Mouse (Mus musculus): ENCODE measurements around the gene Dync1li2. TPM values are rescaled to one million over a fixed set of nuclear protein-coding genes. Genes with fewer than 3 reads are reported as not detected.

The Dync1li2 gene
- polyA plus RNA-seq, 2 experiments: 8.2 to 9.4 TPM

DNA sequence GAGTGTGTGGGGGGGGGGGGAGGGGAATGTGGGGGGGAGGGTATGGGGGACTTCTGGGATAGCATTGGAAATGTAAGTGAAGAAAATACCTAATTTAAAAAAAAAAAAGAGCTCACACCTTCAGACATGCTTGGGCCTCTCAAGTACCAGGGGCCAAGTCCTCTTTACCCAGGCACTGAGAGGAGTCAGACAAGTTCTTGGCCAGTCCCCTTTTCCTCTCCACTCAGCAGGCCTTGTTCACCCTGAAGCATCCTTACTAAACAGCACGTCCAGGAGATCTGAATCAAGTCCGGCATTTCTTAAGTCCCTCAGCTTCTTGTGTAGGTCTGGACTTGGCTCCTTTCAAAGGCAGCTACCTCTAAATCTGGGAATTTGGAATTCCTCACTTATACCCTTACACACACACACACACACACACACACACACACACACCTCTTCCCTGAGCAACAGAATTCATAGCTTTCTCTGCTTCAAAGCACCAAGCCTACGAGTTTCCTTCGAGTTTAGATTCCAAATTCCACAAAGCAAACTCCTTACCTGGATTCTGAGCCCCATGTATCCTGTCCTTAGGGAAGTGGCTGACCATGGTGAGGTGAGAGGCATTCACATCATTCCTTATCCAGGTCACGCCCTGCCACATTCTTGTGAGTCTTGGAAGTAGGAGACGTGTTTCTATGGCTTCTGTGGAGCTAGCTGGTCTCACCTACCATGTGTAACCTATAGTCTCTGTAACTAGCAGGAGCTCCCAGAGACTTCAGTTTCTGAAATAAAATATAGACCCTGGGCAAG, 36.3 kb downstream of the Dync1li2 start:
- Histone ChIP-seq H3K27me3 (ENCODE audit: control insufficient read depth, insufficient read depth, low read length) (no peaks in the 10 kb centered on the region), H3K36me3 (replicated peaks; ENCODE audit: control insufficient read depth, insufficient read depth, low read depth) (no peaks in the 10 kb centered on the region), H3K4me1 (replicated peaks; ENCODE audit: control insufficient read depth in 2 of 2, insufficient read depth in 2 of 2, low read length in 1 of 2) (no peaks in the 10 kb centered on the region), H3K4me2 (ENCODE audit: low read depth) (no peak overlapping the region), H3K9me3 (ENCODE audit: control insufficient read depth, low read length) (no peaks in the 10 kb centered on the region), H3K27ac (no peak overlapping the region), H3K9ac (replicated peaks) (no peak overlapping the region), H3K4me3 (ENCODE audit: insufficient read depth in 1 of 2, low read depth in 2 of 2, low read length in 2 of 2) (no peak overlapping the region)
- DNase-seq (ENCODE audit: low read depth in 3 of 3, low spot score in 3 of 3) (no peak), ATAC-seq (ENCODE audit: insufficient read depth) (no peak)
- 64% methylated on average over 6 of the region's 6 CpGs for WGBS (ENCODE audit: insufficient replicate concordance)
- TF ChIP-seq EP300 (IDR thresholded peaks at IDR 0.05; ENCODE audit: low read depth) (no peak), CTCF (IDR thresholded peaks at IDR 0.05; ENCODE audit: low read depth) (no peak)

DNA sequence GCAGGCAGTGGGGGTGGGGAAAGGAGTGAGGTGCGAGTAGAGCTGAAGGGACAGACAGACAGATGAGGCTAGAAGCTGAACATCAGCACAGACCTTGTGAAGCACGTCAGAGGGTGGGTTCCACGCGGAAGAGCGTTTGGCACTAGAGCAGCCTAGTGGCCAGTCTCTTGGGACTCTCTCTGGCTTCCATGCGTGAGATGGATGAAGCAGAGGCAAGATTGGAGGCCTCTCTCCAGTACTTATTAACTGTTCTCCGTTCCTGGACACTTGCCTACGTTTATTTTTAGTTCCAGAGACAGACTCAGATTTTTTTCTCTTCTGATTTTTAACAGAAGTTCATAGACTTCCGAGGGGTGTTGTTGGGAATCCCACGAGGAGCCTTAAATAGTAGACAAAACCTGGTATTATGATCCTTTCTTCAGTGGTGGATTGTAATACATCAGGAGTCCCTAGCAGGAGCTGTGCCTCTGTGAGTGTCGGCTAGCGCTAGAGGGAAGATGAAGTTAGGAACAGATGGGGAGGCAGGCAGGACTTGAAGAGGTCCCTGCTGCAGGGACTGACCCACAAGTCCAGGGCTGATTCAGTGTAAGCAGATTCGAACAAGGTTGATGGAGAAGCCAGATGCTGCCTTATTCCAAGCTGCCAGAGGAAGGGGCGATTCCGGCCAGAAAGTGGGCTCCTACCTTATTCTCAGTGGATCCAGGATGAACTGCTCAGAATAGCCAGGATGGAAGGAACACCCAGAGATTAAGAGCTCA, 37.2 kb downstream of the Dync1li2 start:
- no peak for ATAC-seq (ENCODE audit: insufficient read depth)

DNA sequence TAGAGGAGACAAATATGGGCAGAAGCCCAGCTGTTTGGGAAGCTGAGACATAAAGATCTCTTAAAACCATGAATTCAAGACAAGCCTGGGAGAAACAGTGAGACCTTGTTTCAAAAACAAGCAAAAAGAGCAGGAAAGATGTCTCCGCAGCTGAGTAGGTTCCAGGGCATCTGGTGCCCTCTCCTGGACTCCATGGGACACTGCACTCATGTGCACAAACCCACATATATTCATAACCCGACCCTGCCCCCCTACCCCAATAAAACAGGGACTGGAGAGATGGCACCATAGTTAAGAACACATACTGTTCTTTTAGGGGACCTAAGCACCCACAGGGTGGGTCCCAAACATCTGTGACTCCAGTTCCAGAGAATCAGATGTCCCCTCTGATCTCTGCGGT, 39.3 kb downstream of the Dync1li2 start:
- TF ChIP-seq EP300 (IDR thresholded peaks at IDR 0.05; ENCODE audit: low read depth) (no peak), CTCF (IDR thresholded peaks at IDR 0.05; ENCODE audit: low read depth) (peak; percentile 65)
- no peak overlapping the region for H3K4me2 ChIP-seq (ENCODE audit: low read depth)
- DNase-seq (ENCODE audit: low read depth in 3 of 3, low spot score in 3 of 3) (no peak), ATAC-seq (ENCODE audit: insufficient read depth) (no peak)
- no peak overlapping the region for H3K27ac ChIP-seq
- H3K36me3 ChIP-seq (replicated peaks; ENCODE audit: control insufficient read depth, insufficient read depth, low read depth): no peaks in the 10 kb centered on the region
- no peaks in the 10 kb centered on the region for H3K4me1 ChIP-seq (replicated peaks; ENCODE audit: control insufficient read depth in 2 of 2, insufficient read depth in 2 of 2, low read length in 1 of 2)
- H3K9ac ChIP-seq (replicated peaks): no peak overlapping the region
- no peak overlapping the region for H3K4me3 ChIP-seq (ENCODE audit: insufficient read depth in 1 of 2, low read depth in 2 of 2, low read length in 2 of 2)
- WGBS (ENCODE audit: insufficient replicate concordance): 62% methylated on average over 3 of the region's 3 CpGs
- no peaks in the 10 kb centered on the region; the same call in 1 of the 2 replicates for H3K27me3 ChIP-seq (ENCODE audit: control insufficient read depth, insufficient read depth, low read length)
- no peaks in the 10 kb centered on the region for H3K9me3 ChIP-seq (ENCODE audit: control insufficient read depth, low read length)

More for the DNA sequence above, 37.2 kb downstream of the Dync1li2 start:
- Histone ChIP-seq H3K4me1 (replicated peaks; ENCODE audit: control insufficient read depth in 2 of 2, insufficient read depth in 2 of 2, low read length in 1 of 2) (no peaks in the 10 kb centered on the region), H3K27ac (no peak overlapping the region), H3K4me2 (ENCODE audit: low read depth) (no peak overlapping the region), H3K9ac (replicated peaks) (no peak overlapping the region), H3K4me3 (ENCODE audit: insufficient read depth in 1 of 2, low read depth in 2 of 2, low read length in 2 of 2) (no peak overlapping the region), H3K27me3 (ENCODE audit: control insufficient read depth, insufficient read depth, low read length) (no peaks in the 10 kb centered on the region; the same call in 1 of the 2 replicates), H3K36me3 (replicated peaks; ENCODE audit: control insufficient read depth, insufficient read depth, low read depth) (no peaks in the 10 kb centered on the region), H3K9me3 (ENCODE audit: control insufficient read depth, low read length) (no peaks in the 10 kb centered on the region)
- DNase-seq (ENCODE audit: low read depth in 3 of 3, low spot score in 3 of 3): no peak
- 61% methylated on average over 15 of the region's 15 CpGs for WGBS (ENCODE audit: insufficient replicate concordance)
- no peak for TF ChIP-seq CTCF (IDR thresholded peaks at IDR 0.05; ENCODE audit: low read depth)
- no peak for TF ChIP-seq EP300 (IDR thresholded peaks at IDR 0.05; ENCODE audit: low read depth)

- peak; percentile 79 for ATAC-seq (ENCODE audit: insufficient read depth)
- Histone ChIP-seq H3K4me3 (ENCODE audit: insufficient read depth in 1 of 2, low read depth in 2 of 2, low read length in 2 of 2) (peak within 1 kb of the TSS; percentile 40 to 67), H3K4me2 (ENCODE audit: low read depth) (peak within 1 kb of the TSS; percentile 86), H3K36me3 (replicated peaks; ENCODE audit: control insufficient read depth, insufficient read depth, low read depth) (no peaks in the 10 kb centered on the region), H3K4me1 (replicated peaks; ENCODE audit: control insufficient read depth in 2 of 2, insufficient read depth in 2 of 2, low read length in 1 of 2) (0 out of 4 replicates have a peak, but pooled peaks cover 0 to 3% of the 10 kb centered on the region in 2 experiments), H3K9ac (replicated peaks) (peak within 1 kb of the TSS; percentile 33), H3K27ac (no peak within 1 kb of the TSS), H3K9me3 (ENCODE audit: control insufficient read depth, low read length) (no peaks in the 10 kb centered on the region), H3K27me3 (ENCODE audit: control insufficient read depth, insufficient read depth, low read length) (peaks cover 19% of the 10 kb centered on the region)
- TF ChIP-seq EP300 (IDR thresholded peaks at IDR 0.05; ENCODE audit: low read depth): no peak
- no peak for TF ChIP-seq CTCF (IDR thresholded peaks at IDR 0.05; ENCODE audit: low read depth)
- 3% methylated on average over 32 of the region's 54 CpGs for WGBS (ENCODE audit: insufficient replicate concordance)
- DNase-seq (ENCODE audit: low read depth in 3 of 3, low spot score in 3 of 3): peak in 1 of 3 experiments; percentile 22
Measured at GRCm38 (mm10) chr8:104395703-104396357, 47.0 kb downstream of the Dync1li2 start, which contains the start of gene Cmtm4. Gene Cmtm4 (minus strand): TSS chr8:104395807.
